Mouse (Mus musculus): ENCODE results near the gene Cnn1. TPM values are rescaled to one million over a fixed set of nuclear protein-coding genes. Genes with fewer than 3 reads are reported as not detected.

The Cnn1 gene
- polyA plus RNA-seq, 1 experiment = not detected

DNA sequence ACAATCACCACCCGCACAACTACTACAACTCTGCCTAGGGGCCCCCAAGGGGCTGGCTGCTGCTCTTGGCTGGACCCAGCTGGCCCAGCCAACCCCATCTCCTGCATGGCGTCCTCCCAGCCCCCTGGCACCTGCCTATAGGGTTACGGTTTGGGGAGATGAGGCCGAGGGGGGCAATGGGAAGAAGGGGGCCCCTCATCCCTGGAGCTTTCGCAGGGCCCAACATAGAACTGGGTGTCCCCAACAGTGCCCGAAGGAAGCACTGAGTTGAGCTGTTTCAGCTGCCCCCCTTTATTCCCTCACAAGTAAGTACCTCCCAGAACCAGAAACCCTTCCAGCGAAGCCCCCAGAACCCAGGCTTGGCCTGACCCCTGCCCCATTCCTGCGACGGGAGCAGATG is 9.2 kb downstream of the Cnn1 start:
- no peak for TF ChIP-seq POLR2A (IDR thresholded peaks at IDR 0.05; ENCODE audit: borderline replicate concordance, control insufficient read depth, low read depth, low read length)
- no peak for TF ChIP-seq CTCF (IDR thresholded peaks at IDR 0.05; ENCODE audit: control insufficient read depth, insufficient read depth, low read length)
- Histone ChIP-seq H3K4me1 (ENCODE audit: control insufficient read depth, insufficient read depth, low read length) (peaks cover 1% of the 10 kb centered on the region; the same call in 1 of the 2 replicates), H3K4me3 (replicated peaks; ENCODE audit: control insufficient read depth, low read depth, low read length) (no peak overlapping the region), H3K27ac (ENCODE audit: control insufficient read depth, insufficient read depth, low read depth, low read length, poor library complexity) (peak overlapping the region; percentile 47)
- WGBS = 77% methylated on average over 9 of the region's 9 CpGs

GRCm38 (mm10) chr9:22115635-22116034 is 16.6 kb downstream of the Cnn1 start:
- Histone ChIP-seq H3K27ac (ENCODE audit: control insufficient read depth, insufficient read depth, low read depth, low read length, poor library complexity) (no peak overlapping the region), H3K4me3 (replicated peaks; ENCODE audit: control insufficient read depth, low read depth, low read length) (no peak overlapping the region), H3K4me1 (ENCODE audit: control insufficient read depth, insufficient read depth, low read length) (peaks cover 4% of the 10 kb centered on the region)
- 84% methylated on average over 4 of the region's 4 CpGs for WGBS
- TF ChIP-seq POLR2A (IDR thresholded peaks at IDR 0.05; ENCODE audit: borderline replicate concordance, control insufficient read depth, low read depth, low read length) = no peak
- no peak for TF ChIP-seq CTCF (IDR thresholded peaks at IDR 0.05; ENCODE audit: control insufficient read depth, insufficient read depth, low read length)

GRCm38 (mm10) chr9:22116086-22116485 is 17.1 kb downstream of the Cnn1 start:
- TF ChIP-seq POLR2A (IDR thresholded peaks at IDR 0.05; ENCODE audit: borderline replicate concordance, control insufficient read depth, low read depth, low read length) = no peak
- H3K4me3 ChIP-seq (replicated peaks; ENCODE audit: control insufficient read depth, low read depth, low read length) = peak overlapping the region; percentile 75
- WGBS = 30% methylated on average over 15 of the region's 15 CpGs
- H3K4me1 ChIP-seq (ENCODE audit: control insufficient read depth, insufficient read depth, low read length) = peaks cover 6% of the 10 kb centered on the region
- no peak overlapping the region for H3K27ac ChIP-seq (ENCODE audit: control insufficient read depth, insufficient read depth, low read depth, low read length, poor library complexity)

DNA sequence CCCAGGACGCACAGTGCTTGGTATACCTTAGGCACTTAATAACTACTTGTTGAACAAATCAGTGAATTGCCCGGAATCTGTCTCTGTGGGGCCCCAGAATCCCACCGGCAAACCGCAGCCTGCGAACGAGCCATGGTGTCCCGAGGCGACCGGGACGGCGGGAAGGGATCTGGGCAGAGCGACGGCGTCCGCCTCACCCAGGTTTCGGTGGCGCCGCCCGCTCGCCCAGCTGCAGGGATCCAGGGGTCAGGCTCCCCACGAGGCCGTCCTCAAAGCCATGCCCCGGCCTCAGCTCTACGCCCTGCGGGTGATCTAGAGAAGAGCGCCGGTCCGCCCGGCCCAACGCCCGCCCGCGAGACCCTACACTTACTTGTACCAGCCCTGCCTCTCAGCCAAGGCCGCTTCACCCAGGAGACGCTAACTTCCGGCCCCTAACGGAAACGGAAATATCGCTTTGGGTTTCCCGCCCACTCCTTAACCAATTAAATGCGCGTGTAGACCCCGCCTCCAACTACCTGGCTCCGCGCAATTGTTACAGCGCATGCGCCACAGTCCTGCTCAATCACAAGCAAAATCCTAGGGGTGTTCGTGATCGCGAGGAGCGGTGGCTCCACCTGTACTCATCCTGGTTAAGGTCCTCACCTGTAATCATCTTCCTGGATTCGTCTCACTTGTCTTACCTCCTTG is 17.9 kb downstream of the Cnn1 start, which contains the start of gene Elof1:
Gene Elof1, minus strand, starts transcription at position 433 of the 687 bp plus-strand sequence.
- 0 out of 2 replicates have a peak, but pooled peaks have one; percentile 7 for TF ChIP-seq CTCF (IDR thresholded peaks at IDR 0.05; ENCODE audit: control insufficient read depth, insufficient read depth, low read length)
- peak; percentile 80; the same call in 1 of the 2 replicates for TF ChIP-seq POLR2A (IDR thresholded peaks at IDR 0.05; ENCODE audit: borderline replicate concordance, control insufficient read depth, low read depth, low read length)
- peaks cover 10% of the 10 kb centered on the region for H3K4me1 ChIP-seq (ENCODE audit: control insufficient read depth, insufficient read depth, low read length)
- under 1% methylated on average over 52 of the region's 52 CpGs for WGBS
- peak within 1 kb of the TSS; percentile 75 for H3K4me3 ChIP-seq (replicated peaks; ENCODE audit: control insufficient read depth, low read depth, low read length)
- H3K27ac ChIP-seq (ENCODE audit: control insufficient read depth, insufficient read depth, low read depth, low read length, poor library complexity) = peak within 1 kb of the TSS; percentile 78

GRCm38 (mm10) chr9:22117754-22118456 is 18.9 kb downstream of the Cnn1 start:
- H3K4me3 ChIP-seq (replicated peaks; ENCODE audit: control insufficient read depth, low read depth, low read length) = no peak overlapping the region
- 35% methylated on average over 10 of the region's 10 CpGs for WGBS
- H3K27ac ChIP-seq (ENCODE audit: control insufficient read depth, insufficient read depth, low read depth, low read length, poor library complexity) = no peak overlapping the region
- H3K4me1 ChIP-seq (ENCODE audit: control insufficient read depth, insufficient read depth, low read length) = peaks cover 17% of the 10 kb centered on the region
- peak; percentile 51 for TF ChIP-seq CTCF (IDR thresholded peaks at IDR 0.05; ENCODE audit: control insufficient read depth, insufficient read depth, low read length)
- TF ChIP-seq POLR2A (IDR thresholded peaks at IDR 0.05; ENCODE audit: borderline replicate concordance, control insufficient read depth, low read depth, low read length) = no peak

DNA sequence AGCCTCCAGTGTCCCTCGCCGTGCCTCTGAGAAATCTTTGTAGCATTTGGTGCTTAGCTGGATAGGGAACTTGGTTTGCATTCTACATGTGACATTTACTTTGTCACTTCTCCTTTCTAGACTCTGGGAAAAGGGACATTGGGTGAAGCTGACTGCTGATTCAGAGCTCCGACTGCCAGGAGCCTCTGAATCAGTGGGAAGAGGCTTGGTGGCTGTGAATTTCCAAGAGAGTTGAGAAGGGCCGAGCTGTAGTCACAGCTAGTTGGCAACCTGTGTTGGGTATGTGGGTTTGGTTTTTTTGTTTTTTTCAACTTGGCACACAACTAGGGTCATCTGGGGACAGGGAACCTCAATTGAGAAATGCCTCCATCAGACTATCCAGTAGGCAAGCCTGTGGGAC is 20.5 kb downstream of the Cnn1 start:
- WGBS = 38% methylated on average over 4 of the region's 4 CpGs
- Histone ChIP-seq H3K27ac (ENCODE audit: control insufficient read depth, insufficient read depth, low read depth, low read length, poor library complexity) (peak overlapping the region; percentile 15), H3K4me3 (replicated peaks; ENCODE audit: control insufficient read depth, low read depth, low read length) (no peak overlapping the region), H3K4me1 (ENCODE audit: control insufficient read depth, insufficient read depth, low read length) (peaks cover 24% of the 10 kb centered on the region)
- TF ChIP-seq CTCF (IDR thresholded peaks at IDR 0.05; ENCODE audit: control insufficient read depth, insufficient read depth, low read length) (no peak), POLR2A (IDR thresholded peaks at IDR 0.05; ENCODE audit: borderline replicate concordance, control insufficient read depth, low read depth, low read length) (no peak)

DNA sequence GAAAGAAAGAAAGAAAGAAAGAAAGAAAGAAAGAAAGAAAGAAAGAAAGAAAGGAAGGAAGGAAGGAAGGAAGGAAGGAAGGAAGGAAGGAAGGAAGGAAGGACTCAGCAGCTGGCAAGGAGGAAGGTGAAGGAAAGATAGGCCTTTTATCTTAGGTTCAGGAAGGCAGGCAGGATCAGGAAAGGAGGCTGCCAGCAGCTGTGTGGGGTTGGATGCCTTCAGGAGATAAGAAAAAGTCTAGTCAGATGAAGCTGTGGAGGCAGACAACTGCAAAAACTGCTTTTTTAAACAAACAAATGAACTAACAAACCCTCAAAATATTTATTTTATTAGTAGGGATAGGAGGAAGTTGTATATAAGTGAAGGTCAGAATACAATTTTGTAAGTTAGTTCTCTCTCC is 22.5 kb downstream of the Cnn1 start:
- no peak for TF ChIP-seq CTCF (IDR thresholded peaks at IDR 0.05; ENCODE audit: control insufficient read depth, insufficient read depth, low read length)
- peaks cover 28% of the 10 kb centered on the region for H3K4me1 ChIP-seq (ENCODE audit: control insufficient read depth, insufficient read depth, low read length)
- peak overlapping the region; percentile 81 for H3K27ac ChIP-seq (ENCODE audit: control insufficient read depth, insufficient read depth, low read depth, low read length, poor library complexity)
- H3K4me3 ChIP-seq (replicated peaks; ENCODE audit: control insufficient read depth, low read depth, low read length) = no peak overlapping the region

GRCm38 (mm10) chr9:22122005-22122404 is 23.0 kb downstream of the Cnn1 start:
- no peak overlapping the region for H3K4me3 ChIP-seq (replicated peaks; ENCODE audit: control insufficient read depth, low read depth, low read length)
- H3K27ac ChIP-seq (ENCODE audit: control insufficient read depth, insufficient read depth, low read depth, low read length, poor library complexity) = peak overlapping the region; percentile 81
- 39% methylated on average over 3 of the region's 3 CpGs for WGBS
- H3K4me1 ChIP-seq (ENCODE audit: control insufficient read depth, insufficient read depth, low read length) = peaks cover 28% of the 10 kb centered on the region
- TF ChIP-seq POLR2A (IDR thresholded peaks at IDR 0.05; ENCODE audit: borderline replicate concordance, control insufficient read depth, low read depth, low read length) (no peak), CTCF (IDR thresholded peaks at IDR 0.05; ENCODE audit: control insufficient read depth, insufficient read depth, low read length) (no peak)

All from bone marrow, adult 2 months (tissue).